Mouse (Mus musculus) cerebellum, adult 9-10 months (tissue): Measurements from ENCODE around the gene Ccsap.

Source experiments
- DNase-seq: peaks from one replicate; pipeline ENCODE4 v3.0.0; 2022

Ccsap gene

DNA sequence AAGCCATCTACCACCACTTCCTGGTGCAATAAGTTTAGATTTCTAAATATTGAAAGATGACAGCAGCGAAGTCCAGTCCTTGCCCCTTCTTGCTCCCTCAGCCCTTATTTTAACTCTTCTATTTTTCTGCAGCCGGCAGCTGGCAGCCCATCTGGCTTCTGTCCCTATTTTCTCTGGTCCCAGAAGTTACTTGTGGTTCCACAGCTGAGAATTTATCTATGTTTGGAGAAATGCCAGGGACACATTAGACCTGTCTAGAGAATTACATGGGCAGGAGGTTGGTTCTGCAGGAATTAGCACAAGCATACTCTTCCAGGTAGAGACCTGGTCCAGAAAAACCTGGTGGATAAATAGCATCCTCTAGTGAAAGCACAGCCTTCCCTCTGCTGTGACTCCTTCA lies 17.9 kb upstream of the Ccsap start:
- DNase-seq = no peak

- DNase-seq = no peak
These were observed 14.3 kb upstream of the Ccsap start for GRCm38 (mm10) chr8:123874324-123874723.

- DNase-seq = no peak
These were observed 13.4 kb upstream of the Ccsap start for GRCm38 (mm10) chr8:123873364-123873763.

GRCm38 (mm10) chr8:123872048-123872447 lies 12.0 kb upstream of the Ccsap start:
- no peak for DNase-seq

- no peak for DNase-seq
These were observed 7.0 kb upstream of the Ccsap start for GRCm38 (mm10) chr8:123866971-123867370.

- DNase-seq = no peak
These were observed 5.8 kb upstream of the Ccsap start for GRCm38 (mm10) chr8:123865786-123866185.

GRCm38 (mm10) chr8:123860386-123860785 lies 377 bp upstream of the Ccsap start:
- DNase-seq = no peak

- peak; percentile 95 for DNase-seq
These were observed 915 bp downstream of the Ccsap start for GRCm38 (mm10) chr8:123858941-123859647.

DNA sequence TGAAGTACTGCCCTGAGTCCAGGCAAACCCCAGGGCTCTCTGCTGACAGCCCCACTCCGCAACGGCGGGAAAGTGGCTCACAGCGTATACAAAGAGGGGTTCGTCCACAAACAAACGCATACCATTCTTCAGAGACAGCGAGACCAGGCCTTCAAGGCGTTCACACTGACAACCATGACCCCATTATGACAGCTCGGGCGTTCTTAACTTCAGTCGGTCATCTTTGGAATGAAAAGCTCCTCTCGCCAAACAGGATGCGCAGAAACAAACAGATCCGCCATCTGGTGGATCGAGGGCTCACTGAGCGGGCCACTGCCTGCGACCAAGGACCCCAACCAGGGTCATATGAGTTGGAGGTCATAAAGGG lies 1.5 kb downstream of the Ccsap start:
- DNase-seq = peak; percentile 69

GRCm38 (mm10) chr8:123857361-123857760 lies 2.6 kb downstream of the Ccsap start:
- DNase-seq = peak; percentile 57

DNA sequence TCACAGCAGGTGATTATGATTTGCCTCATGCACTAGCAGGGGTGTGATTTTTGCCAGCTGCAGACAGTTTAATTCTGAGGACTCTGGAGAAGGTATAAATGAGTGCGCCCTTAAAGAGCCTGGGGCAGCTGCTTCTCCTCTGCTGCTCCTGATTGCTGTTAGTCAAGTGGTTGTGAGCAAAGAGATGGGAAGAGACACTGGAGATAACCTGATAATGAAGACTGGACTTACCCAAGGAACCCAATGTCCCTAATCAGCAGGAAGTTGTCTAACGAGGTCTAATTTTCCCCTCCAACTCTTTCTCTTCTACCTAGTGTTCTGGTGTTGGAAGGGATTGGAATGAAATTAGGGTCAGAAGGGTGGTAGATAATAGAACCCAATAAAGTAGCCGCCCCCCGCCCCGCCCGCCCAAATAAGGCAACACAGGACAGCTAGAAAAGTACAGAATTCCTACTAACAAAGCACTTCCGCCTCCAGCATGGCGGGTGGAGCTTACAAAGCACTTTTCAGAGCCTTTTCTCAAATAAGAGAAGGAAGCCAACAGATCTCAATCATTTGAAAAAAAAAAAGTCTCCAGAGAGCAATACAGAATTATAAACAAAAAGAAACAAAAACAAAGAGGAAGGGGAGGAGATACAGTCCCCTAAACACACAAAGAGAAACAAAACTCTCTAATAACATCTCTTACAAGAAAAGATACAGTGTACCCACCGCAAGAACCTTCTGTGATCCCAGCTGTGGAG lies 5.1 kb downstream of the Ccsap start:
- no peak for DNase-seq

DNA sequence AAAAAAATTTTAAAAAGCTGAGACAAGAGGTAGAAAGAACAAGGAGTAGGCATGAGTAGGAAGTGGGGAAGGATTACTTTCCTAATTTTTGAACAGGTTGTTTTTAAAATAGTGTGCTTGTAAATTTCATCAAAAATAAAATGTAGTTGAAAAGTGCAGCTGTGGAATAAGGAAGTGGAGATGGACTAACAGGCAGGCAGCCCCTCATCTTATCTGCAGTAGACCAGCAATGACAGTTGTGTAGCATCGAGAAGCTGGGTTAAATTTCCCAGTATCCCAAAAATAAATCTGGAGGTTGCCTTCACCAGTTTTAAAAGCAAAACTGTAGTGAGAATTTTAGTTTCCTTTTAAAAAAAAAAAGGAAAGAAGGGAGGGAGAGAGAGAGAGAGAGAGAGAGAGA lies 5.8 kb downstream of the Ccsap start:
- no peak for DNase-seq

DNA sequence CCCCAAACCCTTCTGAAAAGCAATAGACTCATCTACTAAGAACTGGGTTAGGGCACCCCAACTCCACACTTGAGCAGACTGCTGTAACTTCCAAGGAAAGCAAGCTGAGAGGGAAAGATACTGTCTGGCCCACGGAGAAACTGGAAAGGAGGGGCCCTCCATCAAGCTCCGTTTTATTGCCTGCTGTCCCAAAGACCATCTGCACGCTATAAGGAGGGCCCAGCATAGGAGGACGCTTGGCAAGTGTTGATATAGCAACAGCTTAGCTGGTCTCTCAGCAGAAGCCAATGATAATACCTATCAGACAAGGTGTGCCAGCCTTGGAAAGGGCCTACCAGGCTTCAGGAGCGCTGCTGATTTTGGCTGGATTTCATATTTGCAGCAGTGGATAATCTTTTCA lies 8.4 kb downstream of the Ccsap start:
- DNase-seq = peak; percentile 64

DNA sequence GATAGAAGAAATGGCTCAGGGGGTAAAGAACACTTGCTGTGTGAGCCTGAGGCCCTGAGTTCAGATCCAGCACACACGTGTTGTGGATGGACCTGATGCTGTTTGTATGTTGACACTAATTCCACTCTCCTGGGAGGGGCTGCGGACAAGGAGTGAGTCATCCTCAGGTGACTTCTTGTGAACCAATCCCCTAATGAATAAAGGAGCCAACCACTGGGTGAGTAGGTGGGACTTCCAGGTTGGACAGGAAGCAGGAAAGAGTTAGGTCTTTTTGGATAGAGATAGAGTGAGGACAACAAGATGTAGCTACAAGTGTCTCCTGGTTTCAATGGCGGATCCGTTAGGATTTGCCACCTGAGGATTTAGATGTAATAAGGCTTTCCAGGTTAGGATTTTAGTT lies 10.7 kb downstream of the Ccsap start:
- DNase-seq = no peak

DNA sequence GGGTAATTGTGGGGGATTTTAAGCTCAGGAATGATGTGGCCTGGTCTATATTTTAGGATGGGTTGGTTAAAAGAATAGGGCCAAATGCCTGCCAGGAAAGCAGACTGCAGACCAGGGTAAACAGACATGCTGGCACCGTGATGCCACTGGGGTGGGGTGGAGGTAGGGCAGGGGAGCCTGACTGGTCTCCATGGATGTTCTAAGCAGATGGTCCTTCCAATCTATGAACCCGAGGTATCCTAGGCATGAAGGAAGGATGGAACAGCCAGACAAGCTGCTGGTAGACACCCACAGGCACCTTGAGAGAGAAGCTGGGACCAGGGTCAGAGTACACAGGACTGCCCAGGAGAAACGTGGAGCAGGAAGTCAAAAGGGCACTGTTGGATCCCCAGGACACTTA lies 12.5 kb downstream of the Ccsap start:
- DNase-seq = peak; percentile 77

- DNase-seq = no peak
These were observed 13.5 kb downstream of the Ccsap start for GRCm38 (mm10) chr8:123846509-123846908.

DNA sequence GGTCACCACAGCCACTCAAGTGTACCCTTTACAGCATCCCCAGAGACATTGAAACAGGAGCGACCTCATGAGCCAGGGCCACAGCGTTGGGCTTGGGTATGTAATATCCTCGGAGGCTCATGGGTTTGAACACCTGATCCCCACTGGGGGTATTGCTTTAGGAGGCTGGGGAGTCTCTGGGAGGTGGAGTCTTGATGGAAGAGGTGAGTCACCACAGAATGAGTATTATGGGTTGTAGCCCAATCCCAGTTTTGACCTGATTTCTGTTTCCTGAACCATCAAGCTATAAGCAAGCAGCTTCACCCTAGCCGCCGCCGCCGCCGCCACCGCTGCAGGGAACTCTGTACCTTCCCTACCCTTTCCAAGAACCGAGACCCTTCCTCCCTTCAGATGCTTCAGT lies 14.0 kb downstream of the Ccsap start:
- DNase-seq = no peak

DNA sequence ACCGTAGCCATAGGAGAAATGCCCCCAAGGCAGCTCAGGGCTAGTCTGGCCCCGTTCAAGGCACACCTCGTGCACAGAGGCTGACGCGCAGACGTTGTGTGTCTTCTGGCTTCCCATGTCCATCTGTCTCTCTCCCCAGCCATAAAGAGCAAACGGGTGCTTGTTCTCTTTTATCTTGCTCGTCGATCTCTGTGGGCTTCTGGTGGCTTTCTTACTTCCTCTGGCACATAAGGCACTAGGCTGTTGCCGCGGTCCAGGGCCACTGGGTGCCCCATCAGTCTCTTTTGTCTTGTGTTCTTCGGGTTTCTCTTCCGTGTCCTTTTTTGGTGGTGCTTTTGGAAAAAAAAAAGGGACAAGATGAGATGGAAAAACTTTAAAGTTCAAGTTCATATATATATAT lies 14.9 kb downstream of the Ccsap start:
- DNase-seq = no peak

DNA sequence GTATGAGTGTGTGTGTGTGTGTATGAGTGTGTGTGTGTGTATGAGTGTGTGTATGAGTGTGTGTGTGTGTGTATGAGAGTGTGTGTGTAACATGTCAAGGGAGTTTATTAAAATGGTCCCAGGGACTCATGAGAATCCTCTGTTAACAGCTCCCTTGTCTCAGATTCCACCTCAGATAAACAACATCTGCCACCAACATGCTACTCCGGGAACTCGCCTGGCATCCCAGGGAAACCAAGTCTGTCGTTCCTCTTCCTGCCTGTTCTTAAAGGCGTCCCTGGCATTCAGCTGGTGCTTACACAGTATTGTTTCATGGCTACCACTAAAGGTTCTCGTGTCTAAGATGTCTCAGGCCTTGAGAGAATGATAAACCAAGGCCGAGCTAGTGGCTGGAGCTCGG lies 15.7 kb downstream of the Ccsap start:
- no peak for DNase-seq

DNA sequence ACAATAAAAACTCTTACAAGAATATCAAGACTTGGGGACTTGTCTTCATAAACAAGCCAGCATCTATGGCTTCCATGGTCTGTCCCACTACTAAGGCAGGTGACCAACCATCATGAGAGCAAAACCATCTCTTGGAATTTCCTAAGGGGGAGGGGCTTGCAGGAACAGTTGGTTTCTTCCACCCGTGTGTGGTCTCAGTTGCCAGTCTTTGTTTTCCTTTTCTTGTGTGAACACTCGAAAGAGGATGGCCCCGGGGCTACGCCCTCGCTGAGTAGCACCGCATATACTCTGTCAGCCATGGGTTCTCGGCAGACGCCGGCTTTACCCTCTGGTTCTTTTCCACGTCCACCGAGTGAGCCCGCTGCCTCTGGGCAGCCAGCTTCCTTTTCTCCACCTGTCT lies 17.9 kb downstream of the Ccsap start:
- DNase-seq = no peak

DNA sequence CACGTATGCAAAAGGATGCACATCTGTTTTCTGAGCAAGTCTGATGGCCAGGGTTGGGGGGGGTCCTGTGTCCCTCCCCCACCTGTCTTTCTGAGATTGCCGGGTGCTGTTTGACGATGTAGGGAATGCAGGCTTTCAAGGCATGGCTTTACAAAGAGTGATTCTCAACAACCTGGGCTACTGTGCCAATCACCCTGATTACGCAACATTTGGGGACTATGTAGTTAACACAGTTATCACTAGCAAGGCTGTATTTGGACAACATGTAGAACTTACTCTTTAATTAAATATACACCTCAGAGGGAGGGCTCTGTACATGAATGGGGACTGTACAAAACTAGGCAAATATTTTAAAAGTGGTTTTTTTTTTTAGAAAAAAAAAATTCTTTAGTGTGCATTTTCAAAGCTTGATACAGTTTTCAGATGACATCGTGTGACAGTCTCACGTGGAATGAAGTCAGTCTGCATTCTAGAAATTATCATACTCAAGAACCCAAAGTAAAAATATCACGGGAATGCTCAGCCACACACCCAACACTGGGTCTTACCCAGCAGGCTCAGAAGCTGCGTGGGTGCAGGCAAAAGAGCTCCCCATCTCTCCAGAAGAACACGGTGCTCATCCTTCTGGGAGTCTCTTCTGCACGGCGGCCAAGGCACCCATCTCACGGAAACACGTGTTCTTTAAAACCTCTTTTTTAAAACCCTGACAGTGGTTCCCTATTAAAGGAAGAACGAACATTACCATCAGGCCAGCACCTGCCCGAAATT lies 19.2 kb downstream of the Ccsap start:
- no peak for DNase-seq

DNA sequence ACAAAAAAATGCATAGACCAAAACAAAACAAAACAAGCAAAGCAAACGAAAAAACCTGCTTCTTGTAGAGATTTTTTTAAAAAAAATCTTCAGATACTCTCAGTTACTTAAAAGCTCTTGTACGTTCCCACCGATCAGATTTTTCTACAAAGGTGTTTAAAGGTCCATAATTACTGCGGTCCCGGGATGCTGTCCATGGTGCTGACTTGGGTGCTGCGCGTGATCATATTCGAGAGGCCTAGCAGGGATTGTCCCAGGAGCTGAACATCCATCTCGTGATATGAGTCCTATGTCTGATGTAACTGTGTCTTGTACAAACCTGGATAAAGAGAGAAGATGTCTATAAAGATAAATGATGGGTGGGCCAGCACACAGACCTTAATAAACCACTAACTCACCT lies 21.5 kb downstream of the Ccsap start:
- DNase-seq = no peak

- DNase-seq = no peak
These were observed 23.7 kb downstream of the Ccsap start for GRCm38 (mm10) chr8:123836354-123836753.

GRCm38 (mm10) chr8:123835451-123835850 lies 24.6 kb downstream of the Ccsap start:
- peak; percentile 85 for DNase-seq
